Mouse (Mus musculus): ENCODE measurements around the gene Rab4a. TPM values are rescaled to one million over a fixed set of nuclear protein-coding genes. Genes with fewer than 3 reads are reported as not detected.

Rab4a gene
- polyA plus RNA-seq (2014; fragmentation: Illumina TruSeq; extraction: RNeasy Lipid Tissue Mini Kit (QIAGEN cat#74804); ENCODE audit: low read depth, low replicate concordance): 11.8 TPM

GRCm38 (mm10) chr8:123805718-123806373 is at the start of gene Rab4a:
Rab4a (plus strand) TSS chr8:123805985.

DNA sequence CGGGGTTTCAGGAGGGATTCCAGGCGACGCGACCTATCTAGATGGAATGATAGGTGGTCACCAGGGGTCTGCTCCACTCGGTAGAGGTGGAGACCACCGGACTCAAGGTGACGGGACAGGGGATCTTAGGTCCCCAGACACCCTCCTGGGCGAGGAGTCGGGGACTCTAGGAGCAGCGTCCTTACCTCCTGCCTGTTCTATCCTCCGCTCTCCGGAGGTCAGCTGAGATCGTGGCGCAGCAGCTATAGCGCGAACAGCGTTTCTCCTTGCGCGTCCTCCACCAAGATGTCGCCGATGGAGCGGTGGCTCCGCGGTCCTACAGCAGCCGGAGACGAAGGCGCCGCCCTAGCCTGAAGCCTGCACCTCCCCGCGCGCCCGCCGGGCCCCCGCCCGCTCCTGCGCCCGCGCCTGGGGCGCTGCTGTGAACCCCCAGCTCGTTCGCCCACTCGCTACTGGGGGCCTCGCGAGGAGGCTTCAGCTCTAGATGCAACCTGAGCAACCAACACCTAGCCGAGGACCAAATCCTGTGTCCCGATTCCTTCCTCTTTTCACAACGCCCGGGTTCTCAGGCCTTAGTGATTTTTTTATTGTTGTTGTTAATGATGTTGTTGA is 54.0 kb downstream of the Rab4a start, which contains the start of gene Ccsap:
Gene Ccsap, minus strand, starts transcription at position 562 of the 612 bp plus-strand sequence.

Other genes with a start within 250 kb of the Rab4a start
- 46.7 TPM for gene Rhou, start 152.1 kb upstream of the Rab4a start, polyA plus RNA-seq (2014; fragmentation: Illumina TruSeq; extraction: RNeasy Lipid Tissue Mini Kit (QIAGEN cat#74804); ENCODE audit: low read depth, low replicate concordance)
- 1.1 TPM for gene Ccsap, start 54.2 kb downstream of the Rab4a start, polyA plus RNA-seq (2014; fragmentation: Illumina TruSeq; extraction: RNeasy Lipid Tissue Mini Kit (QIAGEN cat#74804); ENCODE audit: low read depth, low replicate concordance)
- gene Acta1, start 88.8 kb downstream of the Rab4a start, polyA plus RNA-seq (2014; fragmentation: Illumina TruSeq; extraction: RNeasy Lipid Tissue Mini Kit (QIAGEN cat#74804); ENCODE audit: low read depth, low replicate concordance): 0.99 TPM
- 7.6 TPM for gene Nup133, start 143.3 kb downstream of the Rab4a start, polyA plus RNA-seq (2014; fragmentation: Illumina TruSeq; extraction: RNeasy Lipid Tissue Mini Kit (QIAGEN cat#74804); ENCODE audit: low read depth, low replicate concordance)
- 10.0 TPM for gene Abcb10, start 177.1 kb downstream of the Rab4a start, polyA plus RNA-seq (2014; fragmentation: Illumina TruSeq; extraction: RNeasy Lipid Tissue Mini Kit (QIAGEN cat#74804); ENCODE audit: low read depth, low replicate concordance)
- 6.6 TPM for gene Taf5l, start 215.4 kb downstream of the Rab4a start, polyA plus RNA-seq (2014; fragmentation: Illumina TruSeq; extraction: RNeasy Lipid Tissue Mini Kit (QIAGEN cat#74804); ENCODE audit: low read depth, low replicate concordance)
- gene Urb2, start 215.5 kb downstream of the Rab4a start, polyA plus RNA-seq (2014; fragmentation: Illumina TruSeq; extraction: RNeasy Lipid Tissue Mini Kit (QIAGEN cat#74804); ENCODE audit: low read depth, low replicate concordance): 7.8 TPM